Mouse (Mus musculus) induced T-regulatory cell, adult 2 months (primary cell): ENCODE data around the gene Jak1.

Experiments
- DNase-seq: peaks from one replicate; pipeline ENCODE4 v3.0.0-alpha.2; 2012; ENCODE audit warnings: low read depth

Jak1 gene

DNA sequence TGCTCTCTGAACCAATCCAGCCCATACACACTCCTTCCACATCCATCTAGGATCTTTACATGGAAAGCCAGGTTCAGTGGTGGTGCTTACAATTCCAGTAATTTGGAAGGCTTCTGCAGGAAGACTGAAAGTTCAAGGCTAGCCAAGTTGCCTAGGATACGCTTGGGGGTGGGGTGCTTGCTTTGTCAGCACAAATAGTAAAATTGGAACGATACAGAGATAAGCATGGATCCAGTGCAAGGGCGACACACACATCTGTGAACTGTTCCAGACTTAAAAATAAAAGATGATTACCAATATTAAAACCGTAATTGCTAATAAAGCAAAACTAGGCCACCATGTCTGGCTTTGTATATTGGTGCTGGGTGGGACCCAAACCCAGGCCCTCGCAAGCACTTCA is 78.5 kb downstream of the Jak1 start:
- no peak for DNase-seq

DNA sequence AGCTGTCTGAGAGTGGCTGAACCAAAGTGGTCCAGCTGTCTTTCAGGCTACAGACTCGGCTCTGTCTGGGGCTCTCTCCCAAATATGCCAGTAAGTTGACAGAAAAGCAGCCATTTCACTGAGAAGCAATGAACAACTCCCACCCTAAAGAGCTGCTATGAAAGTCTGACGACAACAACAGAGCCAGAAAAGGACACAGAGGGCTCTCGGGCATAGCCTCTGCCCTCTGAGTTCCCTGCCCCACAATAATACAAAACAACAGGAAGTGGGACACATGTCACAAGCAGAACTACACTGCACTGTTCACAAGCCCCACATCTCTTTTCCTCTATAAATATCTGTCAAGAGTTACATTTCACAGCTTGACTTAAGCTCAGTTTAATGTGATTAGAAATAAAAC is 79.9 kb downstream of the Jak1 start:
- DNase-seq = peak; percentile 61

DNA sequence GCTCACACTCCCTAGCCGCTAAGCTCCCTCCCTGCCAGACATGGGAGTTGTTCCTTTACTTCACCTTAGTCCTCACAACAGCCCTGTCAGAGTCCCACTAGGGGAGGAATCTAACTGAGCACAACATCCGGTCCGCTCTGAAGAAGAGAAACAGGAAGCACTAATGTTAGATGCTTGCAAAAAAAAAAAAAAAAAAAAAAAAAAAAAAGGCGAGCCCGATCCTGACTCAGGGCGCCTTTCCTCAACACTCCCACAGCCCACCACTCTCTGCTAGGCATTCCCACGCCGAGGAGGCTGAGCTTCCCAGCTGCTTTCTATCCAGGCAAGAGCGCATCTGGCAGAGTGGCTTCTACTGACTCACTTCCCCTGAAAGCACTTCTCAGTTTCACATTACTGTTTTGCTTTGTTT is 82.5 kb downstream of the Jak1 start:
- DNase-seq = peak; percentile 88

DNA sequence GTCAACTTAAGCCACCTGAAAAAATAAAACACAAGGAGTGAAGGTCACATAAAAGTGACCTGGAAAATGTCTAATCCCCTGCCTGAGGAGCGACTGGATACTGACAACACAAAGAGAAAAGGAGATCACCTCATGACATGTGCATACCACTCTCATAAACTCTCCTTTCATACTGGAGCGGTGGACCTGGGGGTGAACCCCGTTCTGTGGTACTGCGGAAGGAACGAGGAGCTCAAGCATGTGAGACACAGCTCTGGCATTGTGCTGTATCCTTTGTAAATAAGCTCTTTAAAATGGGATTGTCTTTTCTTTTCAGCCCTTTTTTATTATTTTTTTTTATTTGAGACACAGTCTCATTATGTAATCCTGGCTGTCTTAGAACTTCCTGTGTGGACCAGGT is 84.4 kb downstream of the Jak1 start:
- DNase-seq = no peak

DNA sequence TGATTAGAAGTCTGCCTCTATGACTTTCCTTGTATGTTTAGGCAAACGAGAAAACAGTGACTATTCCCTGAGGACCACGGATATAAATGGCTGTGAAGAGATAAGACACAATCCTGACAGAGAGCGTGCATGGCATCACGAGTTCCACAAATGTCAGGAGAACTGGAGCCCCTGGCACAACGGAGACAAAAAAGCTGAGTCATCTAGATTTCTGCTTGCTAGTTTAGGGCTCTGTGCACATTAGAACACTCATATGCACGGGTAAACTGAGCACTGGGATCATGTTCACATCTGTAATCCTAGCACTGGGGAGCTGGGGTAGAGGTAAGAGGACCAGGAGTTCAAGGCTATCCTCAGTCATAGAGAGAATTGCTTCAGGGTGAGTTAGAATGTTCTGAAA is 85.2 kb downstream of the Jak1 start:
- DNase-seq = no peak

DNA sequence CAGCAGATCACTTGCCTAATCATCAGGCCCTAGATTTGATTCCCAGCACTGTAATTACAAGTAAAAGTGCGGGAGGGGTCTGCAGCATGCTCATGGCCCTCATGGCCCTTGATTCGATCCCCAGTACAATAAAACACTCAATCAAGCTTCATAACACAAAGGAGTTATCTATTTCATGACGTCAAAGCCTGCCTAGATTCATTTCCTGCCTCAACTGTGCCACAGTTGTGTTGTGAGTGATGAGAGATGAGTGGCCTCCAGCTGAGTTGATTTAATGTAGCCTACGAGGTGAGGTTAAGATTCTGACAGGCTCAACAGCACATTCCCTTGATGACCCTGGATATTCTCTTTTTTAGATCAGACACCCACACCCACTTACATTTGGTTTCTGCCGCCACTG is 86.0 kb downstream of the Jak1 start:
- DNase-seq = peak; percentile 43

DNA sequence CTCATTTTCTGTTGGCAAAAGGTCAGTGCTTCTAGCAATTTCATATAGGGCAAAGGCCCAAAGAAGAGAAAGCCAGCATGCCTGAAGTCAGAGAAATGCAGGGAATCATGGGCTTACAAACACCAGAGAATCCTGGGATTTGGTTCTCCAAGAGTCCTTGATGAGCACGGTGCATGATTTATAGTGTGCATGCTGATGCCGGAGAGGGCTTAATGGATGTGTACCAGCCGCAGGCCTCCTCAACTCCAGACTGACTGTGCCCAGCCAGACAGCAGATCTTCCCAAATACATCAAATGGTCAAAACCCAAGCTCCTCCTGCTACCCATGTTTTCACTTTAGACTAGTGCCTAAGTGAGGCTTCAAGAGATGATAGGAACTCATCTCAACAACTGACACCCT is 87.3 kb downstream of the Jak1 start:
- DNase-seq = no peak

DNA sequence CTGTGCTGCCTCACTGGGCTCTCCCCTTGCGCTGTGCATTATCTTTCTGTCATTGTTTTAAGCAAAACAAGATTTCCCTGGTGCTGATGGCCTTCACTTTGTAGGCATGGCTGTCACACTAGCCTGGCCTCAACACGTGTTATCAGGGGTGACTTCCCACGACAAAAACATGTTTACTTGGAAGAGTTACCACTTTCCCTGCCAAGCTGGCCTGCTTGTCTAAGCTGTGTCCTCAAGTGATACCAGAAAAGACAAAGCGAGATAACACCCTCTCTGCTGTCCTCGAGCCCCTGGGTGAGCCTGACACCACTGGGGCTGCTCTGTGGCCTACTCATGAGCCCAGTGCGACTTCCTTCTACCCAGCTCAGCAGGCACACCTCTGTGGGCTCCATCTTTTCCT is 89.0 kb downstream of the Jak1 start:
- no peak for DNase-seq

DNA sequence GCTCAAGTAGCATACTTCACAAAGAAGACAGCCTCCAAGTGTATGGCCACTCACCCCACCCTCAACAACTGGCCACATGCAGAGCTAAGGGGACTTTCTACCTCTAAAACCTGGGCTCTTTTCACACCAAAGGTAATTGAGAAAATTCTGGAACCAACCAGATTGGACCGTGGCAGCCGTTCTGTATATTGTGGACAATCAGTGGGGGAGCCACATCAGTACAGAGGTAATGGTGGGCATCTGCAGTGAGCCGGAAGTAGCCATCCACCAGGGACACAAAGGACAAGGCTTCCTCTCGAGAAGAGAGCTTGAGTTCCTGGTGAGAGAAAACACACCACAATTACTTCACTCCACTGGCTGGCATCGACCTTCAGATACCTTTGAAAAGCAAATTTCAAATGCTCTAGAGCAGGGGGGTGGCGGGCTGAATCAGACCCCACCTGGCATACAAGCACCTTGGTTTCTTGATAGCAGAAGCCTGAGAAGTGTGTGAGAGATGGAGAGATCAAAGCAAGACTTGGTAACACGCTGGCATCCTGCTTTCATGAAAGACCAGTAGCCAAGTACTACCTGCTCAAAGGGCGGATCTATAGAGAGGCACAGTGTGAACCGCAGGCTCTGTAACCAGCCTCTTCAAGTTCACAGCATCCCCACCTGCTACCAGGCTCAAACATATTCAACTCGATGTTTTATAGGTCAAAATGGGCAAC is 90.0 kb downstream of the Jak1 start:
- DNase-seq = peak; percentile 53

DNA sequence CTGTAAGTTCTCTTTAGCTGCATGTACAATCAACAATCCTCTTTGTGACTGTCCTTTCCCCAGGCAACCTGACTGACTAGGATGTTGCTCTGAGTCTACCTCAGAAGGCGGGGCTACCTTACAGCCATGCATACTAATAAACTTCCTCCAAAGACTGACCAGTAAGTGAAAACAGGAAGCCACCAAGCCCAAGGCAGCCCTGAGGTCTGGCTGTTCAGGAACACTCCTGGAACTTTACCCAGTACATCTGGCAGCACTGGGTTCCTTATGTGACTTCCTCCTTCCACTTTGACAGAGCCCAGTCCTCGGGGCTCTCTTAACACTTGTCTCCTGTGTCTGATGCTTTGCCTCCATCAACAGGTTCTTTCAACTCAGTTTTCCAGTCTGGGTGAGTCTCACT is 92.3 kb downstream of the Jak1 start:
- no peak for DNase-seq

DNA sequence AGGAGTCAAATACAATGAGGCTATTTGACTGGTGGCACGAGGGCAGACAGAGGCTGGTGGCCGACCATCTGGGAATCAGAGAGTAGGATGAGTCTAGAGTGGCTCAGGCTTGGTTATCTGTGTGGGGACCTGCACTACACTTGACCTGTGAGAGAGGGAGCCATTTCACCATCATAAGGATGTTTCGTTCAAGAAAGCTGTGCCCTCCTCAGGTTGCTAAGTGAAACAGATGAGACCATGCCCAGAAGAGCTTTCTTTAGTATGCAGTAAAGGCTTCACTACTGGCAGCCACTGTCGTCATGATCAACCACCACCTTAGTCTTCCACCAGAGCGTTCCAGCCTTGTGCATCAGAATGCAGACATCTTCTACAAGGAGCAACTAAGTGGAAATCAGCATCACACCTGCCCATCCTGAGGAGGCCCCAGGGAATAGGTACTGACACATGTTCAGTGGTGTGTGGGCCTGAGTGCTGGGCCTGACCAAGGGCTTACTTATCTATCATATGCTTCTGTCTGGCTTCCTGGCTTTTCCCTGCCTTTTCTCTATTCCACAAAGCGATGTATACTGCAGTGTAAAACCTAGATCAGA is 96.8 kb downstream of the Jak1 start:
- DNase-seq = peak; percentile 80

DNA sequence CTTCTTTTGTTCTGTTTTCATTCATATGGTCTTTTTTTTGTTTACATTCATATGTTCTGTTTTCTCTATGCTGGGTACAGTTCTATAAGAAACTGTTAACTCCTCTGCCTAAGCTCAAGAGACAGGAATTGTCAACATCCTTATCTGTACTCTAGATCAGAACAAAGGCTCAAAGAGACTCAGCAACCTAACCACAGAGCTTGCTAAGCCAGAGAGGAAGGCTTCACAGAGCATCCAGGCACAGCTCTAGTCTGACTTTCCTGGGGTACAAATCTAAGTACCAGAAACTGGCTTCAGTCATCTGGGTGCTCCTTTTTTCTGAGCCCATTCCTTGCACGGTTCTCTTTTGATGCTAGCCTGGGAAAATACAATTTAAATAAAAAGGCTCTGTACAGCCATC is 97.3 kb downstream of the Jak1 start:
- peak; percentile 79 for DNase-seq

DNA sequence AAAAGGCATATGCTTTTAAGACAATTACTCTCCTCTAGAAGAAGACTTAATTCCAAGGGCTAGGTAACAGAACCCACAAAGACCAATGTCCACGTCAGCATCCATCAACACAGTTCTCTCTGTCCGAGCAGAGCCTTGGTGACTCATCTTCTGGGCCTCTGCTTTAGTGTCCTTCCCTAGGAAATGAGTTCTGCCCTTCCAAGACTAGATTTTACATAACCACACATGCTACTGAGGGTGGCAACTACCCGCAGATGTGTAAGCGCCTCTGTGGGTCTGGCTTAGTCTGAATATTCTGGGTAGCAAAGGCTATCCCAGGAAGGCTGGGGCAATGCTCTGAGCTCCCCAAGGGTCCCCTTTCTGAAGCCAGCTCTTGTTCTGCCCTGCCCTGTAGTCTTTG is 99.3 kb downstream of the Jak1 start:
- no peak for DNase-seq

DNA sequence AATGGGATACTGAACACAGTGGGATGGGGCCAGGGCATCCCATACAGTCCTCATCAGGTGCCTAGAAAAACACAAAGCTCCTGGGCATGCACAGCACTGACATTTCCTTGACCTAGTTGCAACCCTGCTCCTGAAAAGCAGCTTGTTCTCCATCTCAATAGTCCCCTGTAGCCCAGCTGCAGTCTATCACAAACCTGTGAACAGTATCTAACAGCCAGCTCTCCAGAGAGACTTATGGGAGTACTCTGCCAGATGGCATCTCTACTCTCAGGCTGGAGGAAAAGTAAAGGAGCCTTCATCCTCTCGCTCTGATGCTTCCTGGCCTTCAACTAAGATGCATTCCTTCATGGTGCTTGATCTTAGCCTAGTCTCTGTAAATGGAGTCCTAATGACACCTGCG is 100.4 kb downstream of the Jak1 start:
- no peak for DNase-seq

DNA sequence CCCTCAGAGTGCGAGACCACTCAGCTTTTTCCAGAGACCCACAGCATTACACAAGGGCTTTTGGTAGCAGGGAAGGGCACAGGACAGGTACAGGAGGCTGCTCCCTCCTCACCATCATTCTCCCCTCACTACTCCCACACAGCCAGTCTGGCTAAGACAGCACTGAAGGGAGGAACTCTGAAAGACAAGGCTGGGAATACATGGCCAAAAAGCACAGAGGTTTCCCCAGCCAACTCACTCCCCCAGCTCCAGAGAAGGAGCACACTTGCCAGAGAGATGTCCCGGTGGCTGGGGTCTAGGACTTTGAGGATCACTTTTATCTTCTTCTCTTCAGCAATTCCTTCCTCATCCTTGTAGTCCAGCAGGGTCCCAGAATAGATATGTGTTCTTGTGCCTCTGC is 100.9 kb downstream of the Jak1 start:
- DNase-seq = no peak

DNA sequence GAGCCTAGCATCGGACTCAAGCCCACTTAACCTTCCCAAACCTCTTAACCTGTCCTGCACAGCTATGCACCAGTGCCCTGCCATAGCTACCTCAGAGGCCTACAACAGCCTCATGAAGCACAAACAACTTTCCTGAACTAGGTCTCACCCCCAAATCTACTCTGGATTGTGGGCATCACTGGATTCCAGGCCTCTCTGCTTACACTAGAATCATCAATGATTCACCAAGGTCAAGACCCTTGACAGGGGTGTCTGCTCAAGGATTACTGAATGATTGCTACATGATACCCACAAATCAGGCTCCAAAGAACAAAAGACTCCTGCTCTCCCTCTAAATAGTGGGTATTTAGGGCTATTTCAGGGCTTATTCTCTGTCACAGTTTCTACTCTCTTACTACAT is 104.3 kb downstream of the Jak1 start:
- DNase-seq = no peak

DNA sequence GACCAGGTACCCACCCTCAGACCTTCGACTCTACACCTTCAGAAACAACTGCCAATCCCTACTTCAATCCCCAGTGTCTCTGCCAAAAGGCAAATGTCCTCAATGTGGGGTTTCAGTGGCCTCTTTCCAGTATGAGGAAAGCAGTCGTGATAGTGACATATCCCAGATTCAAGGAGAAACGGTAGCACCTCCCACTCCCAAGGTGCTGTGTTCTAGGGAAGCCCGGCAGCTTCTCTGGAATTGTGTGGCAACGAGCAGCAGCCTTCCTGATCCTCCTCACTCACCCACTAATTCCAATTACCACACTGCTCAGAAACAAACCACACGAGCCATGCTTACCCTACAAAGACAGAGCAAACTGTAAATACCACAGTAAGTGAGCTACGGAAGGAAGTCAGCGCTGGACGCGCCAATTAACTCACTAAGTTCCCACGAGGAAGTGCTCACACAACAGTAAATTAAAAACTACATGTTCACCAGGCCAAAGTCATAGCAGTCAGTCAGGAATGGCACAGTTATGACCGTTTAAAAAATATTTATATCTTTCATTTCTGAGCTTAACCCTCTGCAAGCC is 105.8 kb downstream of the Jak1 start:
- no peak for DNase-seq

DNA sequence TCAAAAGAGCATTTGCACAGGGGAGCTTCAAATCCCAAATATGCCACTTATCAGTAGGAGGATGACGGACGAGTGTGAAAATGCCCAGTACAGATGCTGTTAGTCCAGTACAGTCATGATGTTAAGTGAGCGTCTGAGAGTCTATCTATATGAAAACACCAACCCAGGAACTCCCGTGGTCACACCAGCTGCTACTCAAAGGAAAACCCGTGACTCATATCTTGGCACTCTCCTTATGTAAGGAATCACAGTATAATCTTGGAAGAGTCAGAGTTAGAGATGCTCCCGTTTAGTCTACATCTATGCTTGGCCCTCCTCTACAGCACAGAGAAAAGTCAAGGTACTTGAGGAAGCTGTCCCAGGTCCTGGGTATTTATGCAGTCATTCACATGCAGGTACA is 106.8 kb downstream of the Jak1 start:
- DNase-seq = no peak

DNA sequence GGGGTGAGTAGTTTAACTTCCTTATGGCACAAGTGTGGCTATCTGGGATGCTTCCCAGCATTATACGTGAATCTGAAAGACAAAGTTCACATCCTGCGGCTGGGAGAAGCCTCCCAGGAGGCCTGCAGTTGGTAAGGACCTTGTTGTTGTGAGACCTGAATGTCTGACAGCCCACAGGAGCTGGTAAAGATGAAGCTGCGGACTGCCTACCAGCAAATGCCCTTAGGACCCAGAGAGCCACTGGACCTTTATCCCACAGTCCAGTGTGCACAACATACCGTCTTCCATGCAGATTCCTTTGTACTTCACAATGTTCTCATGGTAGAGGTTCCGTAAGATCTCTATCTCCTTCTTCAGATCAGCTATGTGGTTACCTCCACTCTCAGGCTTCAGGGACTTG is 107.6 kb downstream of the Jak1 start:
- no peak for DNase-seq

DNA sequence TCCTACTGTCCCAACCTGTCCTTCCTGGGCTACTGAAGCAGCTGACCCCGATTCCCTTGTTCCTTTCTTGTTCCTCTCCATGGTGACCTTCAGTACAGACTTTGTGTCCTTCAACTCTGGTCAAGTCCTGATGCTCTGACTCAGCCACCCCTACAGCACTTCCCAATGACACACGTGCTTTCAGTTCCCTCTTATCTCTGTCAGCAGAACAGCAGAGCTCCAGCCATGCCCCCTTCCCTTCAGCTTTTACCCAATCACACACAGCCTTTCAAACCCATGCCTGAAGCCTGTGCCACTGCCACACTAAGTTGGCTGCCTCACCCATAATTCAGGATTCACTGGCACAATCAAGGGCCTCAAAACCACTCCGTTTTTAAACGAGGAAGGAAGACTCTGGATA is 109.5 kb downstream of the Jak1 start:
- no peak for DNase-seq

DNA sequence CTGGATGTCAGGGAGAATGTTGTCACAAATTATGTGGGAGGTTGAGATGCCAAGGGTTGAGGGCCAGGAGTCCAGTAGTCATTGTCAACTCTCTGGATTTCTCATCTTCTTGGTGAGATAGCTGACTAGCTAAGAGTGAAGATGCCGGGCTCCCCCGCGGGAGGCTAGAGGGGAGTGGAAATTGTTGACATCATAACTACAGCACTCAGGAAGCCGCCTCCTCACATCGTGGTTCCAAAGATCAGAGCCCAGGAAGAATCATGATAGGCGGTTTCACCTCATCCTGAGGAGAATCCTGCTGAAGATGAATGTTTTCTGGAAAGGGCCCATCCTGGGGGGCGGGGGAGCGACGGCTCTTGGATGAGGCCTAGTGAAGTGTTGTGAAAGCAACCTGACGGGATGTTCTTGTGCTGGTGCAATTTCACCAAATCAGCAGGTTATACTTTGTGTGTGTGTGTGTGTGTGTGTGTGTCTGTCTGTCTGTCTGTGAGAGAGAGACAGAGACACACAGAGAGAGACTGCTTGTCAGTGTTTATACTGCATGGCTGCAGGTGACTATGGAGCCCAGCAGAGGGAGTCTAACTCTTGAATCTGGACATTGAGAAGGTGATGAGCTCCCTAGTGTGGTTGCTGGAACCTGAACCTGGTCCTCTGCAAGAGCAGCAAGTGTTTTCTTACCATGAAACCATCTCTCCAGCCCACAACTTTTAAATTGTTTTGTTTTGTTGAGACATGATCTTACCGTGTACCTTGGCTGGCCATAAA is 118.0 kb downstream of the Jak1 start:
- DNase-seq = peak; percentile 38

DNA sequence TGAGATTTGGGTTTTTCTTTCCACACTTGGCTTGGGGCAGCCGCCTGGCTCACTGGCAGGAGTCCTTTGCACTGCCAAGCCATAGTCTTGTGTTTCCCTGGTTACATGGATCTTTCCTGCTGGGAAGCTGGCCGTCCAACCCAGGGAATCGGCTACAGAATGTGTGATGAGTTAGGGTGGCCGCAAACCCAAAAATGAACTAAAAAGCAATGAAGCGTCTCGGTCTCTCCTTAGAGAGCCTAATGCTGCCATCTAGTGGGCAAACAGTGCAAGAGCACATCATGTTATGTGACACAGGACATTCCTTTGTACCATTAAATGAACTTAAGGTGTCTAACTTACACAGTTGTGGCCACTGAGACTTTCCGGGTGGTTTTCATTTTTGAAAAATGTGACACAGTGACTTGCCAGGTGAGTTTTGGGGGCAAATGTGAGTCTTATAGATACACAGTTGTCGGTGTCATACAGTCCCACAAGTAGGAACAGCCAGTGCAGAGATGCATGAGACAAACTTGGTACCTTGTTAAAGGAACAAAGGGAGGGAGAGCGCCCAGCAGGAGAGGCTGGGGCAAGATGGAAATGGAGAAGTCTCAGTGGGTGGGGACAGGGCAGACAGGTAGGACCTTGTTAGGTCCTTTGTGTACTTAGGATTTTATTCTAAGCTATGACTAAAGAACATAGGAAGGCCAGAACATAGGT is 118.9 kb downstream of the Jak1 start:
- peak; percentile 85 for DNase-seq

DNA sequence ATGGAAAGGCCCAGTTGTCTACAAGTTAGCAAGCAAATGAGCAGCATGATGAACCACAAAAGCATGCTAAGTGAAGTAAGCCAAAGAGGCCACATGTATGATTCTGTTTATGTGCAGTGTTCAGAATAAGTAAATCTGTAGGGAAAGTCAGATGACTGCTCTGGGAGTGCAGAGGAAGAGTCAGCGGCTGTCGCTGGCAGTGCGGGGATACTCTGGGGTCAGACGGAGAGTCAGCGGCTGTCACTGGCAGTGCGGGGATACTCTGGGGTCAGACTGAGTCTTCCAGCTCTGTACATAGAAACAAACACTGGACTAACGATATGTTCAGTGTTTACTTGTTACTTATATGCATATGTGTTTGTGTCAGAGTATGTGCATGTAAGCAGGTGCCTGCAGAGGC is 120.3 kb downstream of the Jak1 start:
- peak; percentile 5 for DNase-seq
